Mouse (Mus musculus) Patski (cell line): Measurements from ENCODE around the gene Adam10. TPM values are rescaled to one million over a fixed set of nuclear protein-coding genes. Genes with fewer than 3 reads are reported as not detected.

Experiments
- ATAC-seq: fragments of 100-300 bp; one replicate; pipeline ENCODE4 v1.8.0; 2021
- CTCF ChIA-PET: fragments of 350-600 bp; sonication (Branson Sonifier 250); formaldehyde crosslinking; loops from one replicate; lab custom pipeline; 2022; ENCODE audit warnings: inconsistent platforms; lab: Charles Lee
- POLR2A ChIA-PET: fragments of 350-600 bp; sonication (Branson Sonifier 250); formaldehyde crosslinking; loops from one replicate; lab custom pipeline; 2022; ENCODE audit warnings: antibody characterized with exemption, inconsistent platforms; lab: Charles Lee
- DNase-seq: peaks from one replicate; pipeline ENCODE4 v3.0.0-alpha.2; 2011; ENCODE audit warnings: low read depth, low spot score
- H3K27me3 ChIP-seq: fragments of 371-371 bp; one replicate; pipeline ENCODE4 v1.5.1; 2021
- CTCF ChIP-seq: fragments of 100-300 bp; IDR thresholded peaks from one replicate; pipeline ENCODE4 v1.5.1; 2021
- in situ Hi-C: fragments of 300-500 bp; cut with MboI; formaldehyde crosslinking; loops from 3 replicates; pipeline ENCODE4 v1.11.1; 2018; ENCODE audit warnings: low pct_unique_long_range_greater_than_20kb, mixed read lengths
- polyA plus RNA-seq: library from polyadenylated mRNA; unstranded; gene quantifications from one replicate; pipeline ENCODE4 v1.2.3, GENCODE M21; 2021

Adam10 gene
- polyA plus RNA-seq, 1 experiment from 2014 or later = 108 TPM

DNA sequence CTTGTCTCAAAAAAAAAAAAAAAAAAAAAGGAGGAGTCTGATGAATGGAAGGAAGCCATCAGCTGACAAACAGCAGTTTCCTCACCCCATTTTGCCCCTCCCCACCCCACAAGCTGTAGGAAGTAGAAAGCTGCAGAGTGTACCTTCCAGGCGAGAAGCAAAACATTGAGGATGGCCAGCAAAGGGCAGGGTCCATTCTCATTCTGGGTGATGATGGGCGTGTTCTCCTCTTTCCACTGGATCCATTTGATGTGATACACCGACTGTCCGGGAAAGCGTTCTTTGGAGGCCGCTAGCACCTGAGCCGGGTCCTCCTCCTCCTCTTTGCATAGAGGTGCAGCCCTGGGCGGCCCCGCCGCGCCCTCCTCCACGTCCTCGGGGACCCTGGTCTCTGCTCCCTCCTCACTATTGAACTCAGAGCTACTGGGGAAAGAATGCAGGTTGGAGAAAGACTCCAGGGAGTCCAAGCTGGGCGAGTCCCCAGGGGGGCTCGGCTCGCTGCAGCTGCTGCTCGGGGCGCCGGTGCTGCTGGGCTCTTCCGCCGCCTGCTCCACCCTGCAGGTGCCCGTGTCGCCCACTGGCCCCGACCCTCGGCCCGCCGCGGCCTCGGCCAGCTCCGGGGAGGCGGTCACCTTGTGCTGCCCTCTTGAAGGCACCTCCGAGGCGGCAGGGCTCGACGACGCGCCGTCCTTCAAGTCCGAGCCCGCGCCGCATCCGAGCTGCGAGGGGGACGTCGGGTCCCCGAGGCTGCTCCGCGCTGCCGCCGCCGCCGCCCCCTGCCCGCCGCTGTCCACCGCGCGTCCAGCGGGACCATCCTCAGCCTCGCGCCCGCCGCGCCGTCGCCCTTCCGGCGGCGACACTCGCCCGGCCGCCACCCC, 22.4 kb upstream of the Adam10 start, which contains the start of gene Gm10642:
TSS of gene Gm10642 (plus strand) at position 122 of the 878 bp plus-strand sequence.
- CTCF ChIA-PET = interaction anchor here (0.8 kb wide), 1 partner anchor 28 kb away, joined by 3 read pairs; no protein-coding TSS in a partner anchor
- in situ Hi-C loops = no loop called here
- POLR2A ChIA-PET = interaction anchor here (0.6 to 0.8 kb wide), 2 partner anchors 20 to 23 kb away, joined by 3 read pairs; no protein-coding TSS in a partner anchor
- DNase-seq (no peak), ATAC-seq (peak; percentile 45)
- no peaks in the 10 kb centered on the region for H3K27me3 ChIP-seq
- TF ChIP-seq CTCF = no peak

DNA sequence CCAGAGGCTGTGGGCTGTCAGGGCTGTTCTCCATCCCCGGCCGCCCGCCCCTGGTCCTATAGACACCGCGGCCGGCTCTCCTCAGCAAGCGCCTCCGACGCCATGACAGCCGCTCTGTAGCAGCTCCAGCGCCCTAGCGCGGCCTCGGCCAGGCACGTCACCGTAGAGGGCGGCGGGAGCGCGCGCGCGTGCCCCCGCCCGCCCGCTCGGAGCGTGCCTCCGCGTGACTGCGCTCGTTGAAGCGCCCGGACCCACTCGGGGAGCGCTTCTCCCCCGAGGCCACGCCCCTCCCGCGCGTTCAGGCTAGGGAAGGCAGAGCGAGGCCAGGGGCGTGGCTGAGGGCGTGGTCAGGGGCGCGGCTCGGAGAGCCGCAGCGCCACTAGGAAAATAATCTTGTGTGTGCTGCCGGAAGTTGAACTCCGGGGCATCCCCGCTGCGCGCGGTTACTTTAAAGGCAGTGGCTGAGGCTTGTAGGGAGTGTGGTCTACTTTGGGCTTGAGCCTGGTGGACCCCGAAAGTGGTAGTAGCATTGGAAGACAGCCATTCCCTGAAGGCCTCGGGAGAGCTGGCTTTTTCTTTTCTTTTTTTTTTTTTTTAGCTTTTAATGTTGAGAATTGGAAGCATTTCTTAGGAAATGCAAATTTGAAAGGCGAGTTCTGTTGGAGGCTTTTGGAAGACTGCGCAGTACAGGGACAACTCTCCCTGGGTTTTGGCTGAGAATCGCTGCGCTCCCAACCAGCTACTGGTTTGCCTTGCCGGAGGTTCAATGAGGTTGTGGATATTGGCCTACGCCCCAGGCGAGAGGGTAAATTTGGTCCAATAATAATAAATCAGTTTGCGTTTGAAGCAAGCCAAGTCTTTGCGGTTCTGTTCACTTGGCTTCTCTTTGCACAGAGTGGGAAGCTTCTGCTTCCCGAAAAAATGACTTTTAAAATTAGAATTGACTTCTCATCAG, 21.5 kb upstream of the Adam10 start, which contains the start of gene Mindy2:
TSS of gene Mindy2 (minus strand) at position 162 of the 955 bp plus-strand sequence.
- DNase-seq (peak; percentile 69), ATAC-seq (peak; percentile 93)
- in situ Hi-C loops = no loop called here
- H3K27me3 ChIP-seq = no peaks in the 10 kb centered on the region
- no peak for TF ChIP-seq CTCF
- POLR2A ChIA-PET = interaction anchor here (0.6 kb wide), 2 partner anchors 156 to 417 kb away, joined by 3 to 5 read pairs; no protein-coding TSS in a partner anchor
- CTCF ChIA-PET = interaction anchor here (0.8 kb wide), 1 partner anchor 27 kb away, joined by 3 read pairs; no protein-coding TSS in a partner anchor

DNA sequence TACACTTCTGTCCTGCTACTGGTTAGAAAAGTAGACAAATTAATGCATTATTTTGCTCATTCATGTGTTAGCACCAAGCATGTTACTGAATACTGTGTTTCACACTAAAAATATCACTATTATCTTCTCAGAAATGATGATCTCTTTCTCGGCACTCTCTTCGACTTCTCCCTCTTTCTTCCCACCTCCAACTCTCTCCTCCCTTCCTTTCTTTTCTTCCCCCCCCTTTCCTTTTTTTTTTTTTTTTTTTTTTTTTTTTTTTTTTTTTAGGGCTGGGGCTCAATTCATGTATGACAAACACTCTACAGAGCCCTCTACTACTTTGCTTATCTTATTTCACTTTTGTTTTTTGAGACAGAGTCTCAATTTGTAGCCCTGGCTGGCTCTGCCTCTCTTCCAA, 20.5 kb upstream of the Adam10 start:
- ChIA-PET POLR2A (no interaction called here), CTCF (no interaction called here)
- no peaks in the 10 kb centered on the region for H3K27me3 ChIP-seq
- ATAC-seq = no peak
- no peak for DNase-seq
- no peak for TF ChIP-seq CTCF
- in situ Hi-C loops = no loop called here

DNA sequence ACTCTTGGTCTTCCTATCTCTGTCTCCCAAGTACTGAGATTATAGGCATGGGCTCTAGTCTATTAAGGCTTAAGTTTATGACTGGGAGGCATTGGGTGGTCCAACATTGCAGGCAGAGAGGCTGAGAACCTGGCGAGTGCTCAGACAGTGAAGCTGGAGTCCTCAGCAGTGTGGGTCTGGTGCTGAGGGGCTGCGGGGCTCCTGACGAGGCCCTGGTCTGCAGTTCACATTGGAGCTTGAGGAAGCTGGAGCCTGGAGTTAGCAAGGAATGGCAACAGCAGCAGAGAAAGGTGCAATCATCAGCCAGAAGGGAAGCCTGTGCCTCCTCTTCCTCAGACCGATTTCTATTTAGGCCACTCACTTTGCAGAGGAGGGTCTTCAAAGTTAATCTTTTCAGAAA, 13.9 kb upstream of the Adam10 start:
- no peak for TF ChIP-seq CTCF
- no peaks in the 10 kb centered on the region for H3K27me3 ChIP-seq
- ChIA-PET POLR2A (no interaction called here), CTCF (no interaction called here)
- ATAC-seq = no peak
- in situ Hi-C loops = loop anchor here (10.0 kb wide), 1 partner anchor 520 kb away; no protein-coding TSS in a partner anchor
- no peak for DNase-seq

DNA sequence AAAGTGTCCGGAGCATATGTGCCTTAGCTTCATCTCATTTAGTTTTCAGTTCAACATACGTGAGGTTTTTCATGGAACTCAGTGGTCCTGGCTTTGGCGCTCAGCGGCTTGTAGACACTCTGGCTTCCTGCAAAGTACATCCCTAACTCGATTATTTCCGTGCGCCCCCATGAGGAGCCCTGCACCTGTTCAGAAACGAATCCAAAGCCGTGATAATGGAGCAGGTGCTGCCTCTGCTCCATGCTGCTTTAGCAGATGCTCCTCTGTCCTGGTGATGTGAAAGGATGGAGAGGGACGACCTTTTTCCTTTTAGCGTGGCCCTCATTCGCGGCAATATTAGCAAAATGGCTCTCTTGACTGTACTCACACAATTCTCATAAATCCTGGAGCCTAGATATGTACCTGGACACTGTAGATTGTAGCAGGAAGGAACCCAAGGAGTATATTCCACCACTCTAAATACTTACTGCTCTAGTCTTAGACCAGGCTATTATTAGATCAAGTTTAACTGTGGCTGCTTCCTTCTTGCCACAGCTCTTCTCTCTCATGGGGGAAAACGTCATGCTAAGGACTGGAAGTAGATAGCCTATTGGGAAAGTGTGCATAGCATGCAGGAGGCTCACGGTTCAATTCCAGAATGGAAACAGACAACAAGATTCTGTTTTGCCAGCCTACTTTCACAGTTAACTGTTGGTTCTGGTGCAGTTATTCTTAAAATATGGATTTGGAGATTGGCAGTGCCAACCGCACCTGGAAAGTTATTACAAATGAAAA, 13.2 kb upstream of the Adam10 start:
- H3K27me3 ChIP-seq = no peaks in the 10 kb centered on the region
- in situ Hi-C loops = loop anchor here (10.0 kb wide), 1 partner anchor 519 kb away; no protein-coding TSS in a partner anchor

DNA sequence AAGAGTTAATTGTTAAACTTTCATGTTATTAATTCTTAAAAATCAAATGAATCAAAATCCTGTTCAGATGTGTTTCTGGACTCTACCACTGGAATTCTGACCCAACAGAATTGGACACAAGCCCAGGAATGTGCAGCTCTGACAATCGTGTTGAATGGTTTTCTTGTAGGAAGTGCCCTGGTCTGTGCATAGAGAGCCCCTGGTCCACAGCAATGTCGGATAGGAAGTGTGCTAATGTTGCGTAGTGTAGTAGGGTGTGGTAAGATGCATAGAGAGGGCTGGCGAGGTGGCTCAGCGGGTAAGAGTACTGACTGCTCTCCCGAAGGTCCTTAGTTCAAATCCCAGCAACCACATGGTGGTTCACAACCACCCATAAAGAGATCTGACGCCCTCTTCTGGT, 12.0 kb upstream of the Adam10 start:
- in situ Hi-C loops = loop anchor here (10.0 kb wide), 1 partner anchor 518 kb away; no protein-coding TSS in a partner anchor
- no peak for DNase-seq
- no peak for TF ChIP-seq CTCF
- POLR2A ChIA-PET = no interaction called here
- no peak for ATAC-seq
- CTCF ChIA-PET = no interaction called here
- H3K27me3 ChIP-seq = no peaks in the 10 kb centered on the region

More for the DNA sequence above, 13.2 kb upstream of the Adam10 start:
- ChIA-PET POLR2A (no interaction called here), CTCF (no interaction called here)
- ATAC-seq = no peak
- no peak for DNase-seq
- TF ChIP-seq CTCF = no peak

DNA sequence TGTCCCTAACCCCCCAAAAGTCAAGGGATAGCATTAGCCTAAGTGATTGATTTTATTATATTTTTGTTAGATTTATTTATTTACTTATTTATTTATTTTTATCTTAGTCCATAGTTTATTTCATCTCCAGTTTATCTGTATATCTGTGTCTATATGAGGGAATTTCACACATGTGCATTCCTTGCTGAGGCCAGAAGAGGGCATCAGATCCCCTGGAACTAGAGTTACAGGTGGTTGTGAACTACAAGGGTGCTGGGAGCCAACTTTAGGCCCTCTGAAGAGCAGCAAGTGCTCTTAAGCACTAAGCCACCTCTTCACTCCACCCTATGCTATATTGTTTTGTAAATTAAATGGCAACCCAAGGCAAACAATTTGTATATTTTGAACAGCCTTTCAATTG, 10.7 kb upstream of the Adam10 start:
- ChIA-PET CTCF (interaction anchor here (1.1 kb wide), 1 partner anchor 10 kb away, joined by 3 read pairs; no protein-coding TSS in a partner anchor), POLR2A (no interaction called here)
- DNase-seq = no peak
- in situ Hi-C loops = loop anchor here (10.0 kb wide), 1 partner anchor 517 kb away; no protein-coding TSS in a partner anchor
- peak; percentile 59 for TF ChIP-seq CTCF
- H3K27me3 ChIP-seq = no peaks in the 10 kb centered on the region
- ATAC-seq = no peak

DNA sequence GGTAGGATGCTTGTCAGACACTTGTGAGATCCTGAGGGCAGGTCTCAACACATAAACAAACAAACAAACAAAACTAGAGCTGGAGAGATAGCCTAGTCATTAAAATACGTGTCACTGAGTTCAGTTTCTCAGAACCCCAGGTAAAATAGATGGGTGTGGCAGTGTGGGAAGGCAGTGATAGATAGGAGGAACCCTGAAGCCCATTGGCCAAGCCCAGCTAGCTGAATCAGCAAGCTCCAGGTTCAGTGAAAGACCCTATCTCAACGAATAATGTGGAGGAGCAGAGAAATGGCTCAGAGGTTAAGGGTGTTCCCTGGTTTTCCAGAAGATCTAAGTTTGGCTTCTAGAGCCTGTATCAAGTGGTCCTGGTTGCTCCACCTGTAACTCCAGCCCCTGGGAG, 9.6 kb upstream of the Adam10 start:
- ChIA-PET POLR2A (no interaction called here), CTCF (interaction anchor here (1.1 kb wide), 1 partner anchor 9 kb away, joined by 3 read pairs; no protein-coding TSS in a partner anchor)
- DNase-seq = no peak
- TF ChIP-seq CTCF = no peak
- in situ Hi-C loops = loop anchor here (10.0 kb wide), 1 partner anchor 516 kb away; no protein-coding TSS in a partner anchor
- ATAC-seq = no peak
- no peaks in the 10 kb centered on the region for H3K27me3 ChIP-seq

DNA sequence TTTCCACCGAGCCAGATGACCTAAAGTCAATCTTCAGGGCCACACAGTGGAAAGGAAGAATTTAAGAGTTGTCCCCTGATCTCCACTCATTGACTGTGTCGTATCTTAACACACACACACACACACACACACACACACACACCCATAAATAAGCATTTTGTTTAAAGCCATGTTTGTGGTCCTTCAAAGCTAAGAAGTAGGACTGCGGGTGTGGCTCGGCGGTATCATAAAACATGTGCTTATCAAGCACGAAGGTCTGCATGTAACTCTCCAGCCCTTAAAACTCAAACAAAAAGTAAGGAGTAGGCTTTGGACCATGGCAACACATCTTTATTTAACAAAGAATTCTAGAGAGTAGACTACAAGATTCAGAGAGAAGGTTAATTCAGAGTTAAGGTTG, 8.4 kb upstream of the Adam10 start:
- TF ChIP-seq CTCF = no peak
- ATAC-seq (no peak), DNase-seq (no peak)
- CTCF ChIA-PET = no interaction called here
- POLR2A ChIA-PET = no interaction called here
- no peaks in the 10 kb centered on the region for H3K27me3 ChIP-seq
- in situ Hi-C loops = loop anchor here (10.0 kb wide), 2 partner anchors 264 to 404 kb away; no protein-coding TSS in a partner anchor
